In genomic region chr2:180597490-180597889, GRCm38 (mm10) we compare ENCODE assay signal across 10 mouse cellular contexts. TPM values are rescaled to one million over a fixed set of nuclear protein-coding genes. Genes with fewer than 3 reads are reported as not detected.
DNase-seq lines count a peak whose midpoint lies in the region; ATAC-seq and TF ChIP-seq lines count a peak whose summit lies in the region.
"Had no signal": no experiment of that assay in that cellular context is flagged by ENCODE, and none has a peak within 500 bp of the region (broad histone marks: within the 10 kb centered on the region; RNA-seq: fewer than 3 reads in every experiment).

Gene Col9a3 (plus strand): TSS chr2:180597790.

- H3K4me1 ChIP-seq in heart, embryonic 11.5 days (ENCODE audit: control insufficient read depth, insufficient read depth, low read length): no peaks in the 10 kb centered on the region; the same call in 1 of the 2 replicates
- no peaks in the 10 kb centered on the region for H3K4me1 ChIP-seq in lung, embryonic 14.5 days (ENCODE audit: insufficient read depth)
- H3K4me1 ChIP-seq in intestine, postnatal 0 days (replicated peaks; ENCODE audit: control insufficient read depth, insufficient read depth, low read length): no peaks in the 10 kb centered on the region
- H3K4me1 ChIP-seq in stomach, embryonic 14.5 days (ENCODE audit: control insufficient read depth, insufficient read depth, low read length): peaks cover 13% of the 10 kb centered on the region; the same call in 1 of the 2 replicates

- no peaks in the 10 kb centered on the region for H3K9me3 ChIP-seq in heart, embryonic 11.5 days (replicated peaks; ENCODE audit: control insufficient read depth, low read length)
- H3K9me3 ChIP-seq in lung, embryonic 14.5 days (ENCODE audit: low read depth, low read length): no peaks in the 10 kb centered on the region
- no peaks in the 10 kb centered on the region for H3K9me3 ChIP-seq in intestine, postnatal 0 days (ENCODE audit: control insufficient read depth)
- no peaks in the 10 kb centered on the region for H3K9me3 ChIP-seq in stomach, embryonic 14.5 days (ENCODE audit: control insufficient read depth, low read depth, low read length)

- peaks cover 38% of the 10 kb centered on the region for H3K27me3 ChIP-seq in heart, embryonic 11.5 days (ENCODE audit: control insufficient read depth, insufficient read depth, low read length)
- peaks cover 18% of the 10 kb centered on the region for H3K27me3 ChIP-seq in lung, embryonic 14.5 days (ENCODE audit: insufficient read depth, low read length)
- H3K27me3 ChIP-seq in intestine, postnatal 0 days (replicated peaks; ENCODE audit: control insufficient read depth, insufficient read depth, low read length): peaks cover 19% of the 10 kb centered on the region
- H3K27me3 ChIP-seq in stomach, embryonic 14.5 days (ENCODE audit: control insufficient read depth, insufficient read depth, low read length): no peaks in the 10 kb centered on the region; the same call in 1 of the 2 replicates

- no peak for DNase-seq in heart, adult 18-20 months
- DNase-seq in lung, embryonic 14.5 days: no peak
- no peak for DNase-seq in lung, postnatal 14 days
- DNase-seq in gastrocnemius, adult 18-20 months (ENCODE audit: low spot score): no peak
- DNase-seq in frontal cortex, postnatal 25 days (ENCODE audit: low spot score in 2 of 2): no peak
- DNase-seq: adrenal gland, postnatal 10 days; layer of hippocampus, postnatal 36 days had no signal

- ATAC-seq in heart, embryonic 11.5 days (replicated peaks; ENCODE audit: insufficient number of reproducible peaks, low FRiP score, low TSS enrichment): no peak
- ATAC-seq in lung, embryonic 14.5 days (ENCODE audit: insufficient read depth): no peak
- ATAC-seq in intestine, postnatal 0 days: no peak
- ATAC-seq in stomach, embryonic 14.5 days (ENCODE audit: insufficient number of reproducible peaks, insufficient read depth, low FRiP score, low read depth): no peak

- peaks cover 22% of the 10 kb centered on the region for H3K36me3 ChIP-seq in heart, embryonic 11.5 days (ENCODE audit: control insufficient read depth, insufficient read depth, low read length)
- H3K36me3 ChIP-seq in lung, embryonic 14.5 days (ENCODE audit: insufficient read depth): peaks cover 36% of the 10 kb centered on the region
- peaks cover 33% of the 10 kb centered on the region for H3K36me3 ChIP-seq in intestine, postnatal 0 days (ENCODE audit: control insufficient read depth, insufficient read depth)
- peaks cover 19% of the 10 kb centered on the region; the same call in 1 of the 2 replicates for H3K36me3 ChIP-seq in stomach, embryonic 14.5 days (ENCODE audit: control insufficient read depth, insufficient read depth, low read length)

- no peak for TF ChIP-seq CTCF in lung, embryonic 14.5 days (IDR thresholded peaks at IDR 0.05; ENCODE audit: low read depth)
- TF ChIP-seq CTCF in intestine, postnatal 0 days (IDR thresholded peaks at IDR 0.05; ENCODE audit: low read depth): no peak

- H3K4me2 ChIP-seq in heart, embryonic 11.5 days: peak within 1 kb of the TSS; percentile 73
- peak within 1 kb of the TSS; percentile 59 for H3K4me2 ChIP-seq in lung, embryonic 14.5 days
- peak within 1 kb of the TSS; percentile 21; the same call in 1 of the 2 replicates for H3K4me2 ChIP-seq in intestine, postnatal 0 days (replicated peaks; ENCODE audit: low read depth)
- H3K4me2 ChIP-seq in stomach, embryonic 14.5 days (replicated peaks; ENCODE audit: low read depth, low read length): peak within 1 kb of the TSS; percentile 48

- 42% methylated on average over 4 of the region's 4 CpGs for WGBS in heart, embryonic 11.5 days (ENCODE audit: insufficient replicate concordance)
- WGBS in lung, embryonic 14.5 days: 35% methylated on average over 4 of the region's 4 CpGs
- WGBS in intestine, postnatal 0 days: 47% methylated on average over 4 of the region's 4 CpGs
- WGBS in stomach, embryonic 14.5 days: 51% methylated on average over 4 of the region's 4 CpGs

- H3K4me3 ChIP-seq in heart, embryonic 11.5 days (ENCODE audit: low read depth, low read length): peak within 1 kb of the TSS; percentile 38
- H3K4me3 ChIP-seq in lung, embryonic 14.5 days (ENCODE audit: low read depth, low read length): peak within 1 kb of the TSS; percentile 33
- no peak within 1 kb of the TSS for H3K4me3 ChIP-seq in intestine, postnatal 0 days (ENCODE audit: low read depth, low read length)
- H3K4me3 ChIP-seq in stomach, embryonic 14.5 days (ENCODE audit: low read depth, low read length): peak within 1 kb of the TSS; percentile 22

- peak within 1 kb of the TSS; percentile 61 for H3K9ac ChIP-seq in heart, embryonic 11.5 days (ENCODE audit: low read depth, low read length)
- H3K9ac ChIP-seq in lung, embryonic 14.5 days: peak within 1 kb of the TSS; percentile 42
- no peak within 1 kb of the TSS for H3K9ac ChIP-seq in intestine, postnatal 0 days (ENCODE audit: low read depth, low read length)
- H3K9ac ChIP-seq in stomach, embryonic 14.5 days (replicated peaks; ENCODE audit: low read depth, low read length): no peak within 1 kb of the TSS

- no peak within 1 kb of the TSS for H3K27ac ChIP-seq in heart, embryonic 11.5 days (ENCODE audit: low read depth, low read length)
- H3K27ac ChIP-seq in lung, embryonic 14.5 days (ENCODE audit: low read depth): no peak within 1 kb of the TSS
- no peak within 1 kb of the TSS for H3K27ac ChIP-seq in intestine, postnatal 0 days (ENCODE audit: low read depth, low read length)
- no peak within 1 kb of the TSS for H3K27ac ChIP-seq in stomach, embryonic 14.5 days (ENCODE audit: low read length)

RNA-seq across cellular contexts. Expression of gene Col9a3, which starts in this region (rescaled TPM):
- polyA plus RNA-seq in heart, embryonic 11.5 days (2014; fragmentation: Nextera tagmentation; extraction: Ambion mirVana): 24.5 and 25.0 TPM in 2 replicates
- total RNA-seq in heart, adult 18-20 months (2021): under 1 TPM in 1 of 2 experiments, not detected in 1; 0.21 TPM
- 24.2 and 29.0 TPM in 2 replicates for polyA plus RNA-seq in lung, embryonic 14.5 days (2014; fragmentation: Nextera tagmentation; extraction: Ambion mirVana)
- polyA plus RNA-seq in intestine, postnatal 0 days (2015; fragmentation: Nextera tagmentation; extraction: Ambion mirVana): 1.1 and 1.3 TPM in 2 replicates
- 6.9 and 9.8 TPM in 2 replicates for polyA plus RNA-seq in stomach, embryonic 14.5 days (2014; fragmentation: Nextera tagmentation; extraction: Ambion mirVana)
- under 1 TPM in 1 of 2 experiments, not detected in 1; 0.07 TPM for total RNA-seq in gastrocnemius, adult 18-20 months (2021)

Comparison
In these comparisons a context has a peak if more than half of its experiments do, and no peak if none do; other contexts are left out.
1. H3K4me2 ChIP-seq: peak in every context shown above with its lines; median percentile 73 in heart, embryonic 11.5 days; 59 in lung, embryonic 14.5 days; 48 in stomach, embryonic 14.5 days; 21 in intestine, postnatal 0 days.
2. H3K9ac ChIP-seq: peak in heart, embryonic 11.5 days (single experiment) and lung, embryonic 14.5 days (single experiment); none in intestine, postnatal 0 days (single experiment) and stomach, embryonic 14.5 days (single experiment).